Comparison of ENCODE assay signal across 9 mouse cellular contexts in the genomic region with DNA sequence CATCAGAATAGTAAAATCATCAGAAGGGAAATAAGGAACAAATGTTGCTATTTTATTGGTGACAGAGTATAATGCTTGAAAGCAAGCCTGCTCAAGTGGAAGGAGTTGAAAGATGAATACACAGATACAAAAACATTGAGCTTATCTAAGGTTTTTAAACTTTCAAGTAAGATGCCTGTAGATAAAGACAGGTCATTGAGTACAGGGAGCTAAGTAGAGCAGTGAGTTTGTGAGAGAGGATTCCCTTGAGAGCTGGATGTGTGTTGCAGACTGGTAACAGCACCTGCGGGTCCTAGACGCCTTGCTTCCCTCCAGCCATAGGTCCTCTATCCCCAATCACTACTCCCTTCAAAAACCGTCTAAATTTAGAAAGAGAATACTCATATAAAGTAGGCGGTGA. TPM values are rescaled to one million over a fixed set of nuclear protein-coding genes. Genes with fewer than 3 reads are reported as not detected.
DNase-seq lines count a peak whose midpoint lies in the region; ATAC-seq and TF ChIP-seq lines count a peak whose summit lies in the region.
"Had no signal": no experiment of that assay in that cellular context is flagged by ENCODE, and none has a peak within 500 bp of the region (broad histone marks: within the 10 kb centered on the region; RNA-seq: fewer than 3 reads in every experiment).

No protein-coding gene starts in this region.

- no peak for TF ChIP-seq CTCF in G1E (IDR thresholded peaks at IDR 0.05; ENCODE audit: low read depth, low read length)
- no peak for TF ChIP-seq CTCF in forebrain, postnatal 0 days (IDR thresholded peaks at IDR 0.05; ENCODE audit: low read depth)

- 11% methylated on average over 4 of the region's 4 CpGs for WGBS in heart, embryonic 15.5 days
- 11% methylated on average over 4 of the region's 4 CpGs for WGBS in forebrain, postnatal 0 days
- WGBS in midbrain, embryonic 10.5 days = 14% methylated on average over 4 of the region's 4 CpGs

- no peak overlapping the region for H3K27ac ChIP-seq in heart, embryonic 15.5 days
- no peak overlapping the region for H3K27ac ChIP-seq in forebrain, postnatal 0 days (ENCODE audit: low read depth, low read length)
- no peak overlapping the region for H3K27ac ChIP-seq in midbrain, embryonic 10.5 days (replicated peaks)

- no peak overlapping the region for H3K9ac ChIP-seq in heart, embryonic 15.5 days
- H3K9ac ChIP-seq in forebrain, postnatal 0 days = peak overlapping the region; percentile 19; the same call in 1 of the 2 replicates

- no peaks in the 10 kb centered on the region for H3K9me3 ChIP-seq in heart, embryonic 15.5 days (replicated peaks)
- H3K9me3 ChIP-seq in G1E (replicated peaks) = no peaks in the 10 kb centered on the region
- no peaks in the 10 kb centered on the region for H3K9me3 ChIP-seq in forebrain, postnatal 0 days (ENCODE audit: low read length)
- no peaks in the 10 kb centered on the region for H3K9me3 ChIP-seq in midbrain, embryonic 10.5 days (replicated peaks)

- H3K4me1 ChIP-seq in heart, embryonic 15.5 days (replicated peaks) = peaks cover 43% of the 10 kb centered on the region
- H3K4me1 ChIP-seq in G1E (ENCODE audit: insufficient read depth, low read depth, low read length) = peaks cover 22% of the 10 kb centered on the region
- peaks cover 13% of the 10 kb centered on the region; the same call in 1 of the 2 replicates for H3K4me1 ChIP-seq in forebrain, postnatal 0 days (ENCODE audit: insufficient read depth)
- peaks cover 33% of the 10 kb centered on the region for H3K4me1 ChIP-seq in midbrain, embryonic 10.5 days

- H3K27me3 ChIP-seq in heart, embryonic 15.5 days = no peaks in the 10 kb centered on the region
- no peaks in the 10 kb centered on the region for H3K27me3 ChIP-seq in G1E (ENCODE audit: insufficient read depth, low read length)
- no peaks in the 10 kb centered on the region for H3K27me3 ChIP-seq in forebrain, postnatal 0 days (ENCODE audit: insufficient read depth, low read length)
- H3K27me3 ChIP-seq in midbrain, embryonic 10.5 days (ENCODE audit: low read depth, poor library complexity, severe bottlenecking) = peaks cover 4% of the 10 kb centered on the region; the same call in 1 of the 2 replicates

- peak overlapping the region; percentile 77 for H3K4me2 ChIP-seq in heart, embryonic 15.5 days
- H3K4me2 ChIP-seq in forebrain, postnatal 0 days (ENCODE audit: low read depth) = peak overlapping the region; percentile 44

- ATAC-seq in heart, embryonic 15.5 days (replicated peaks; ENCODE audit: insufficient number of reproducible peaks, insufficient read depth, low FRiP score, low read depth) = no peak
- no peak for ATAC-seq in G1E (ENCODE audit: extremely low read depth, insufficient number of reproducible peaks, low FRiP score, poor library complexity, severe bottlenecking)
- no peak for ATAC-seq in forebrain, postnatal 0 days

- peak overlapping the region; percentile 1; the same call in 1 of the 2 replicates for H3K4me3 ChIP-seq in heart, embryonic 15.5 days
- H3K4me3 ChIP-seq in G1E (ENCODE audit: low read depth, low read length) = peak overlapping the region; percentile 24; the same call in 1 of the 2 replicates
- peak overlapping the region; percentile 91 for H3K4me3 ChIP-seq in forebrain, postnatal 0 days (ENCODE audit: low read depth, low read length)
- peak overlapping the region; percentile 94 for H3K4me3 ChIP-seq in midbrain, embryonic 10.5 days

- H3K36me3 ChIP-seq in heart, embryonic 15.5 days = no peaks in the 10 kb centered on the region
- peaks cover 23% of the 10 kb centered on the region for H3K36me3 ChIP-seq in G1E (replicated peaks)
- H3K36me3 ChIP-seq in forebrain, postnatal 0 days (ENCODE audit: insufficient read depth) = no peaks in the 10 kb centered on the region
- H3K36me3 ChIP-seq in midbrain, embryonic 10.5 days = no peaks in the 10 kb centered on the region

- DNase-seq in heart, postnatal 36 days = no peak
- DNase-seq in G1E (ENCODE audit: low spot score) = no peak
- DNase-seq in forebrain, postnatal 0 days = no peak
- no peak for DNase-seq in midbrain, embryonic 10.5 days (ENCODE audit: low spot score)
- no peak for DNase-seq in layer of hippocampus, adult 9-11 months
- no peak for DNase-seq in adrenal gland, adult 8-10 months
- no peak for DNase-seq in layer of hippocampus, postnatal 25 days (ENCODE audit: extremely low spot score in 1 of 2, low spot score in 1 of 2)
- DNase-seq: cerebellum, adult 2 months had no signal

- intact Hi-C loops in heart, postnatal 36 days (cut with DNase I) = loop anchor here (2.0 to 5.0 kb wide), 2 partner anchors 14 to 54 kb away; no protein-coding TSS in a partner anchor

RNA-seq across cellular contexts. Expression of a gene that starts 1.2 kb away (rescaled TPM):
- 7.1 and 7.2 TPM in 2 replicates for polyA plus RNA-seq in heart, embryonic 15.5 days (2015; fragmentation: Nextera tagmentation; extraction: Ambion mirVana)
- 10 to 100 TPM; 48.4 to 52.2 TPM for total RNA-seq in heart, postnatal 36 days (2021)
- total RNA-seq in G1E (2014; fragmentation: Nextera tagmentation) (26.8 and 28.9 TPM in 2 replicates), G1E (2017) (32.0 and 32.2 TPM in 2 replicates)
- polyA plus RNA-seq in G1E (2012) = 1.1 and 2.0 TPM in 2 replicates
- total RNA-seq in forebrain, postnatal 0 days (2014; rRNA removed) = 45.3 and 55.4 TPM in 2 replicates
- polyA plus RNA-seq in forebrain, postnatal 0 days (2015; fragmentation: Nextera tagmentation; extraction: Ambion mirVana) = 7.0 and 8.0 TPM in 2 replicates
- polyA plus RNA-seq in midbrain, embryonic 10.5 days (2016; fragmentation: Nextera tagmentation; extraction: Ambion mirVana) = 6.1 and 6.6 TPM in 2 replicates
- 10 to 100 TPM; 52.6 to 61.4 (median 57.4) TPM for total RNA-seq in adrenal gland, adult 8-10 months (2022)
- total RNA-seq in layer of hippocampus, postnatal 25 days (2021) = 10 to 100 TPM; 43.6 to 44.0 TPM

RNA-seq across cellular contexts. Expression of a gene that starts 32.8 kb away (rescaled TPM):
- 3.4 and 3.6 TPM in 2 replicates for polyA plus RNA-seq in heart, embryonic 15.5 days (2015; fragmentation: Nextera tagmentation; extraction: Ambion mirVana)
- 1 to 10 TPM; 6.1 to 6.4 TPM for total RNA-seq in heart, postnatal 36 days (2021)
- total RNA-seq in G1E (2014; fragmentation: Nextera tagmentation) (76.8 and 87.6 TPM in 2 replicates), G1E (2017) (4.4 and 5.2 TPM in 2 replicates)
- polyA plus RNA-seq in G1E (2012) = 7.8 and 8.1 TPM in 2 replicates
- 9.5 and 13.9 TPM in 2 replicates for total RNA-seq in forebrain, postnatal 0 days (2014; rRNA removed)
- polyA plus RNA-seq in forebrain, postnatal 0 days (2015; fragmentation: Nextera tagmentation; extraction: Ambion mirVana) = 3.0 and 4.9 TPM in 2 replicates
- 7.5 and 8.2 TPM in 2 replicates for polyA plus RNA-seq in midbrain, embryonic 10.5 days (2016; fragmentation: Nextera tagmentation; extraction: Ambion mirVana)
- total RNA-seq in adrenal gland, adult 8-10 months (2022) = 10 to 100 TPM; 25.1 to 39.5 (median 33.3) TPM
- total RNA-seq in layer of hippocampus, postnatal 25 days (2021) = 10 to 100 TPM; 66.4 to 74.3 TPM

Comparison
In these comparisons a context has a peak if more than half of its experiments do, and no peak if none do; other contexts are left out.
1. H3K4me3 ChIP-seq: peak in every context shown above with its lines; median percentile 94 in midbrain, embryonic 10.5 days; 91 in forebrain, postnatal 0 days; 24 in G1E; 1 in heart, embryonic 15.5 days.